Mouse (Mus musculus) ovary, postnatal 36 days (tissue): ENCODE results near the gene Nfkb1.

ENCODE experiments used
- DNase-seq: peaks from one replicate; pipeline ENCODE4 v3.0.0; 2022; ENCODE audit warnings: low spot score, mixed read lengths

The Nfkb1 gene

DNA sequence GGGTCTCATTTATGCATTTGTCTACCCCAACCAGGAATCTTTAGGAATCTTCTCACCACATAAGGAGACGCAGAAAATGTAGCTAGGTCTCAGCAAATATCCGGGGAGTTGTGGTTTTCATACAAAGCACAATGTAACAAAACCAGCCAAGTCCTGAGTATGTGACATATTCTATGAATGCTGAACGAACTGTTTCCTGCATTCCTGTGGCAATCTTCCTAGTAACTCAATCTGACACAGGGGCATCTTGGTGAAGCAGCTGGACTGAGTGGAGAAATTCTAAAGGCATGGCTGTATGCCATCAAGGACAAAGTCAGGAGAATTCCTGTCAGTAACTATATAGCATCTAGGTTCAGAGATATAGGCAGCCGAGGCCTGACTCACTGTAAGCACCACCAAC lies 20.5 kb downstream of the Nfkb1 start:
- DNase-seq: no peak

DNA sequence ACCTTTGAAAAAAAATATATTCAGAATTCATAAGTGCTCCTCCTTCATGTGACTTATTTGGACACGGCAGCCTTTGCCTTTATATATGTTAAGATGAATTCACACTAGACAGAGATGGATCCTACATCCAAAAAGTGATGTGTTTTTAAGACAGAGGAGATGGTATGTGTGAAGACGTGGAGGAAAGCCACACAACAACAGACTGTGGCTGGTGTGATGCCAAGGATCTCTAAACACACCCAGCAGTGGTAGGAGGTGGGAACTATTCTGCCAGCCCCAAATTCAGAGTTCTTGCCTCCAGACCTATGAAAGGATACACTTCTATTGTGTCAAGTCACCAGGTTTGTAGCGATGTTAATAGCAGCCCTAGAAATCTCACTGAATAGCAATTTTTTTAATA lies 24.3 kb downstream of the Nfkb1 start:
- no peak for DNase-seq

- no peak for DNase-seq
Observed at GRCm38 (mm10) chr3:135665777-135666259, 25.5 kb downstream of the Nfkb1 start.

DNA sequence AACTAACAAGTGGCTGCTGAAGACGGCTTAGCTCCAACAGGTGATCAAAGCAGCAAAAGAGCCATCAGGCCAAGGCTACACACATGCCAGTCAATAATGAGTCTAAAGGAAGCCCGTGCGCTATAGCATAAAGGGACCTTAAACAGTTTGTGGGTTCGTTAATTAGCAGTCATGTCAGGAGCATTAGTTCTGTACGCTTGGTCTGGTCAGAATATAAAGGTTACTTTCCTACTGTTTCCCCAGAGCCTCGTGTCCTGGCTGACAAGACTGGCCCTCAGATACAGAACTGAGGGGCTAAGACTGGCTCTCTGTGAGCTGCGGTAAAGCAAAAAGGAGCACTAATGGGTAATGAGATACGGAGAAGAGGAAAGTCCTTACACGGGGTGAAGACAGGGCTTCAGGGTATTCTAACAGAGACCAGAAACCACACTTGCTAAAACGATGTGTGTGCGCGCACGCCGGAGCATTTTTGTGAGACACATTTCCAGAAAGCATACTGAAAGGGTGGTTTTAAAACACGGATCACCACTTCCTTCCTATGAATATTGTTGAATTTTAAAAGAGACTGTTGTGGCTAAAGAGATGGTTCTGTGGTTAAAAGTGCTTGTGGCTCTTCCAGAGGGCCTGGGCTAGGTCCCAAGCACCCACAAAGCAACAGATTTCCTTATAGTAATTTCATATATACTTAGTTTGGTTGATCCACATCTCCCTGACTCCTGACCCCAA lies 29.0 kb downstream of the Nfkb1 start:
- no peak for DNase-seq

DNA sequence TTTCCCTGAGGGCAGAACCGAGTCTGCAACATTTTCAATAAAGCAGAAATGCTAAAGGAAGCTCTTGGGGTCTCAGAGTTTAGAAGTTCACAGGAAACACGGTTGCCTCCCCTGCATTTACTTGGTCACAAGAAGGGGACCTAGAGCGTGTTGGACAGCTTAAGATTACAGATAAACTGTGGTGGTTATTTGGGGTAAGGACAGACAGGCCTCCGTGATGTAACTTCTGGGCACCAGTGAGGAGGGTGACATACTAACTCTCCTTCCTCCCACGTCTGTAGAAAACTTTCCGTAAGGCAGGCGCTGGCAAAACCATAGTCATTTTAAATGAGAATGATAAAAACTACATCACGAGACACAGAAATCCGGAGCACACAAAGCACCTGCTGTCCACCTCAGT lies 29.6 kb downstream of the Nfkb1 start:
- no peak for DNase-seq

DNA sequence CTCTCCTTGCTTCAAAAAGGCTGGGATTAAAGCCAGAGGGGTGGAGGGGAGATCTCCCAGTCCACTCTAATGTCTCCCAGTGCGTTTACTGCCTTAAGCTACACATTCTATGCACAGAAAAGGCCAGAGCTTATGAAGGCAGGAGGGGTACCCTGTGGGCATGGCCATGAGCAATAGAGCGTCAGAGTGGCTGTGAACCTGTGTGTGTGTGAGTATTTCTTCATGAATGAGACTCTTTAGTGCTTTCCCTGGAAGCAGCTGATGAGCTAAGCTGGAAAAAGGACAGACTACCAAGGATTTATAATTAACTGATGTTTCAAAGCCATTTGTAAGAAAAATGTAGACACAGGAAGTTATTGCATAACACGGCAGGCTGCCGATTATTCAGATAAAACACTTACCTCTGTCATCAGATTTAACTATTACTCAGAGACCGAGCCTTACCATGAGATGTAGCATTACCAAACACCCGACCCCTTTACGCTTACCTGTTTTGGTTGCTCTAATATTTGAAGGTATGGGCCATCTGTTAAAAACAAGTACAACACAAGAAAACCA lies 32.7 kb downstream of the Nfkb1 start:
- DNase-seq: no peak

DNA sequence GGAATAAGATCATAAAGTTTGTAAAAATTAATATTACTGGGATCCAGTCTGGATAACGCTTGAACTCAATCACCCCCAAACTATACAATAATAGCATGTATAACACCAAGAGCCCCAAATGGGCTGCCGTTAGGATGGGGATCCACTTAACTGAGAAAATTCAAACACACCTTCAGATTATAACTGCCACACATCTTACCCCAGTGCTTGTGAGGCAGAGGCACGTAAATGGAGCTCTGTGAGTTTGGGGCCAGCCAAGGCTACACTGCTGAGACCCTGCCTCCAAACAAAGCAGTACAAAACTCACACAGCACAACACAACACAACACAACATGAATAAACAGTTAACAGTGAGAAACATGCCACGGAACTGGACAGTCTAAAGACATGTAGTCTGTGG lies 35.2 kb downstream of the Nfkb1 start:
- no peak for DNase-seq

- no peak for DNase-seq
Observed at GRCm38 (mm10) chr3:135650773-135651555, 40.4 kb downstream of the Nfkb1 start.

- no peak for DNase-seq
Observed at GRCm38 (mm10) chr3:135649809-135650208, 41.5 kb downstream of the Nfkb1 start.

DNA sequence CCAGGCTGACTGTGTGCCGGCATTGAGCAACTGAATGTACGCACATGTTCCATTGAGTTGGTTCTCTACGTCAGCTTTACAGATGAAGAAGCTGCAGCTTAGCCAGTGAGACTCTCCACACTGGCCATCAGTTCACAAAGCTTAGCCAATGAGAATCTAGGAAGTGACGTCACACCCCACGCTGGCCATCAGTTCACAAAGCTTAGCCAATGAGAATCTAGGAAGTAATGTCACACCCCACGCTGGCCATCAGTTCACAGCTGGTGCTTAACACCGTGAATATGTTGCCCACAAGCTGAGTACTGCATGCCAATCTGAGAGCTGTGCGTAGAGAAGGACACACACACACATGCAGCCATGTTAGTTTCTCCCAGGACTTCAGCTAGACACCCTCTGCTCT lies 42.8 kb downstream of the Nfkb1 start:
- DNase-seq: no peak

DNA sequence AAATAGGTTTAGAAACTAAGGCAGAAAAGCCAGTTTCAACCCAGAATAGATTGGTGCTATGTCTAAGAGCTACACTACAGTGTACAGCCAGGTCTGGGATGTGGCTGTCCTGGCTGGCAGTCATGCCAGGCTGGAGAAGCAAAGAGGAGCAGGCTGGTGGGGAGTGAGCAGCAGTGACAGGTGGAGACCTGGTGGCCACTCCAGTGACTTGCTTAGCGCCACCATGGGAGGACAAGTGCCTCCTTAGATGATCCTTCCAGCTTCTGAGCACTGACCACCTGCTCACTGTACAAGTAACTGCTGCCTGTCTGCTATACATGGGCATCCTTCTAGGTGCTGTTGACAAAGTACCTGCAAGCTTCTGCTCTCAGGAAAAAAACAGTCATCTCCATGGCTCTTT lies 44.7 kb downstream of the Nfkb1 start:
- DNase-seq: no peak

- no peak for DNase-seq
Observed at GRCm38 (mm10) chr3:135644971-135645370, 46.4 kb downstream of the Nfkb1 start.

DNA sequence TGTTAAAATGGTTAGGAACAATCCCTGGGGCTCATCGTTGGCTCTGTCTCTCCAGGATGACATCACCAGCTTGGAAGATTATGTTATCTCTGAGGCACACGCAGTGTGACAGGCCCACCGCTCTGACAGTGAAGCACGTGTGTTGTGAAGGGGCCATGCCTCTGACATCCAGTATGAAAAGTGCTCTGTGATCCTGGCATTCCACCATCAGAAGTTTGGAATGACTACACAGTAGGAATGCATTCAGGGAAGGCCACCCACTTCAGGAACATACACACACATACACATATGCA lies 49.8 kb downstream of the Nfkb1 start:
- no peak for DNase-seq

DNA sequence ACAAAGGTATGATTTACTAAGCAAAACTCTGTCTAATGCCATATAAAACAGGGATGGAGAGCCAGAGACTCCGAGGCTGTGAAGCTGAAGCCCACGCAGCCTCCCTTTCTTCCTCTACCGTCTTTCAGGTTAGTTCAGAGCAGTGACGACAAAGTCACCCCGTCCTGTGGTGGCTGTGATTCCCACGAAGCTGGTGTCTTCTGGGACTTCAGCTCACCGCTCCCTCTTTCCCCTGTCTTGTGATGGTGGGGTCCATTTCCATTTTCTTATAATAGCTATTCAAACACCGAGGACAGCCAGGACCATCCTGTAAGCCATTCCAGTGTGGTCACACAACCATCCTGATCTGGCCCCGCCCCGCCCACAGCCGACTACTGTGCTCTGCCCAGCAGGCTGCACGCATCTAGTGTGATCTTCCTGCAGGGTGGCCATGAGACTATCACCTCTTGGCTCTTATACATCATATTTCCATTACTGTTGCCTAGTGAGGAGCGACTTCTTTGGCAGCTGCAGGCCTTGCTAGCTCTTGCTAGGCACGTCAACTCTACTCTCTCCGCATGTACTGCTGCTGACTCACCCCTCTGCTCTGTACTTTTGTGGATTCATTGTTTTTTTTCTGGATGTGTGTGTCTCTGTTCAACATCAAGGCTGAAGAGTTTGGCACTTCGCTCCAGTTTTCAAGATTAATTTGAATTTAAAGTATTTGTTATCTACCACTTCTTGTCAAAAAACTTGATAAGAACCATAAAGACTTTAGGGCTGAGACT lies 50.3 kb downstream of the Nfkb1 start:
- no peak for DNase-seq

DNA sequence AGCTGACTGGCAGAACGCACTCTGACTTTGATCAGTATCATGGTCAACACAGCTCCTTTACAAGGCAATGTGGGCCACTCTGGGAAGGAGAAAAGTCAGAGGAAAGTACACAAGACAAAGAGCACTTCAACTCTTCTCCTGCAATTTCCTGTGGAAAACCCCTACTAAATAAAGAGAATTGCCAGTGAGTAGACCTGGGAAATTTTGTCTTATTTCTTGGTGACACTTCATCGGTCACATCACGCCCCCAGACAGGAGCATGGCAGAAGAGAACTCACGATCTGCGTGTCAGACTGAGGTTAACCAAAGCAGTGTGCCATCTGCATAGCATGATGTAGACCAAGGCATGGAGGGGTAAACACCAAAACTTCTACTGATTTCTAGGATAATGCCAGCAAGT lies 51.1 kb downstream of the Nfkb1 start:
- DNase-seq: no peak

- no peak for DNase-seq
Observed at GRCm38 (mm10) chr3:135637592-135637991, 53.8 kb downstream of the Nfkb1 start.

DNA sequence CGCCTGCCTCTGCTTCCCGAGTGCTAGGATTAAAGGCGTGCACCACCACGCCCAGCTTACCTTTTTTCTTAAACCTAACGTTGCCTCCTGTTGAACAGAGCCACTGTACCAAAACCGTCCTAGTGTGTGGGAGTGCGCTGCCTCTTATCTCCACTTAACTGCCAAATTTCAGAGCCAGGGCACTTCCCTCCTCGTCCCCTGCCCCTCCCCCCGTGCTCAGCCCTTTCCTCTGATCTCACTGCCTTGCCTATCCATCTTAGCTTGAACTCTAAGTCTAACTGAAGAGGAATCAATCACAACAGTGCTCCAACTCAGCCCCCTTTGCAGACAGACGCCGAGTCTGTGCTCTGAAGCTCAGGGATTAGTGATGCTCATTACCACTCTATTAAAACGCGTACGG lies 54.9 kb downstream of the Nfkb1 start:
- no peak for DNase-seq

- DNase-seq: no peak
Observed at GRCm38 (mm10) chr3:135635646-135636434, 55.5 kb downstream of the Nfkb1 start.

GRCm38 (mm10) chr3:135635030-135635429 lies 56.3 kb downstream of the Nfkb1 start:
- no peak for DNase-seq

DNA sequence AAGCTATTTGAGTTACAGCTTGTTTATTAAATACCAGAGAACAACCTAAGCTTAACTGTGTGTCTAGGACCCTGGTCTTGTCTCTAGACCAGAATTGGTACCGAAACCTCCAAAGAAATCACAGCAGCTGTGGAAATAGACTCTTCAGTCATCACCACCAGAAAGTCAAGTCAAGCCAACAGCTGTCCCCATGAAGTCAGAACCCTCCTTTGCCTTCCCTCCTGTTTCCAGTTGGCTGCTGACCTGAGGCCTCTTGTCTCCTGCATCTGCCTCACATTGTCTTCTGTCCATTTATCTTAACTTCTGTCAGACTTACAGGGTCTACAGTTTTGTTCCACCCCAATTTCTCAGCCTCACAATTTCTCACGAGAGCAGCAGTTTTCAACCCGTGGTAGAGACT lies 57.1 kb downstream of the Nfkb1 start:
- no peak for DNase-seq

DNA sequence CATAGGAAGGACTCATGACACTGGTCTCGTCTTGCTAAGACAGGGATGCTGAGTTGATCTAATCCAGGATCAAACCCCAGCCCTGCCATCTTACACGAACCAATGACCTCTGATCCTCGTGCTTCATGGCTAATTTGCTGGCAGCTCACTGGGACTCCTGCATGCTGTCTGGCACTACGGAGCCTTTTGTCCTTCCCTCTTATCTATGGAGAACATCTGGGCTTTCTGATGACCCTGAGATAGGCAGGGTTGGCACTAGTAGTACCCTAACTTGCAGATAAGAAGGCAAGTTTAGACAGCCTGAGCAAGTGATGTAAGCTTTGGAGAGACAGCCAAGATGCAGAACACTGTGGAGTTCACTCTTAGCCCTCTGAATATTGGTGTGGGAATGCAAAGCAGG lies 59.5 kb downstream of the Nfkb1 start:
- DNase-seq: no peak

DNA sequence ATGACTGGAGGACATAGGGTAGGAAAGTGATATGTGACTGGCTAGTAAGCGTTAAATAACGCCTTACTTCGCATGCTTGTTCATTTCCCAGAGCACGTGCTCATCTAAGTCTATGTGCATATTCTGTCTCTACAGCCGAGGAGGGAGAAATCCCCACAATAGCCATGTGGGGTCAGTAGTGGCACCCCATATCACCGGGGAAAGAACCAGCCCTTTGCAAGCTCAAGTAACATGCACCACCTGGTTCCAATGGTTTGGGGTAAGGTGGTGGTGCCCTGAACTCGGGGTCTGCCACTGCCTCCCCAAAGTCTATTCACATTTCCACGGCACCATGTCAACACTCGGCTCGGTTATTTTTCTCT lies 60.3 kb downstream of the Nfkb1 start:
- DNase-seq: no peak
